Comparison of ENCODE assay signal across 28 mouse cellular contexts in genomic region chr3:102521061-102521460, GRCm38 (mm10). TPM values are rescaled to one million over a fixed set of nuclear protein-coding genes. Genes with fewer than 3 reads are reported as not detected.
DNase-seq lines count a peak whose midpoint lies in the region; ATAC-seq lines count a peak whose summit lies in the region.
"Had no signal": no experiment of that assay in that cellular context is flagged by ENCODE, and none has a peak within 500 bp of the region (broad histone marks: within the 10 kb centered on the region; RNA-seq: fewer than 3 reads in every experiment).

No protein-coding gene starts in this region.

- H3K36me3 ChIP-seq in embryonic facial prominence, embryonic 11.5 days (replicated peaks; ENCODE audit: control insufficient read depth, insufficient read depth, low read depth, low read length) = no peaks in the 10 kb centered on the region
- H3K36me3 ChIP-seq in embryonic facial prominence, embryonic 10.5 days (replicated peaks) = no peaks in the 10 kb centered on the region
- no peaks in the 10 kb centered on the region for H3K36me3 ChIP-seq in embryonic facial prominence, embryonic 12.5 days
- peaks cover 5% of the 10 kb centered on the region; the same call in 1 of the 2 replicates for H3K36me3 ChIP-seq in embryonic facial prominence, embryonic 15.5 days
- no peaks in the 10 kb centered on the region for H3K36me3 ChIP-seq in limb, embryonic 12.5 days
- H3K36me3 ChIP-seq in forebrain, embryonic 14.5 days (ENCODE audit: control insufficient read depth, insufficient read depth, low read length) = no peaks in the 10 kb centered on the region
- H3K36me3 ChIP-seq: forebrain, embryonic 10.5 days; heart, embryonic 12.5 days; heart, embryonic 15.5 days; hindbrain, embryonic 10.5 days; hindbrain, embryonic 13.5 days; intestine, embryonic 15.5 days had no signal

- no peak for DNase-seq in embryonic facial prominence, embryonic 11.5 days (ENCODE audit: low spot score)
- DNase-seq in embryonic facial prominence, embryonic 10.5 days (ENCODE audit: low spot score) = no peak
- DNase-seq in forebrain, embryonic 14.5 days (ENCODE audit: low spot score) = no peak
- no peak for DNase-seq in embryo, embryonic 10.5 days (ENCODE audit: low spot score)
- no peak for DNase-seq in gastrocnemius, adult 18-20 months (ENCODE audit: low spot score)
- DNase-seq: adrenal gland, adult 8-10 months; adrenal gland, postnatal 25 days; cerebellum, adult 11-12 months; cerebellum, adult 8-10 months; cerebellum, postnatal 10 days; cerebellum, postnatal 36 days; forebrain, postnatal 0 days; gastrocnemius, postnatal 25 days; heart, postnatal 10 days; heart, postnatal 36 days had no signal

- ATAC-seq in embryonic facial prominence, embryonic 11.5 days (replicated peaks; ENCODE audit: insufficient number of reproducible peaks, low FRiP score, low TSS enrichment, low read depth) = peak; percentile 69; the same call in 1 of the 2 replicates
- no peak for ATAC-seq in embryonic facial prominence, embryonic 12.5 days (ENCODE audit: insufficient number of reproducible peaks, insufficient read depth, low FRiP score, low TSS enrichment)
- peak; percentile 56 for ATAC-seq in embryonic facial prominence, embryonic 15.5 days (ENCODE audit: insufficient number of reproducible peaks, low FRiP score, low TSS enrichment, low read depth)
- no peak for ATAC-seq in limb, embryonic 12.5 days (ENCODE audit: insufficient number of reproducible peaks, insufficient read depth, low FRiP score, low TSS enrichment, low read depth)
- no peak for ATAC-seq in forebrain, embryonic 14.5 days
- ATAC-seq: activated CD4-positive, CD25-positive, alpha-beta regulatory T cell, adult 4 months; forebrain, embryonic 13.5 days; forebrain, postnatal 0 days; hindbrain, embryonic 16.5 days; intestine, embryonic 15.5 days had no signal

- H3K4me2 ChIP-seq in embryonic facial prominence, embryonic 11.5 days (ENCODE audit: low read depth, low read length) = no peak overlapping the region
- H3K4me2 ChIP-seq in embryonic facial prominence, embryonic 12.5 days (replicated peaks) = no peak overlapping the region
- H3K4me2 ChIP-seq in embryonic facial prominence, embryonic 15.5 days (replicated peaks) = no peak overlapping the region
- H3K4me2 ChIP-seq in limb, embryonic 12.5 days = no peak overlapping the region
- H3K4me2 ChIP-seq in forebrain, embryonic 14.5 days (ENCODE audit: low read length) = no peak overlapping the region
- H3K4me2 ChIP-seq: forebrain, embryonic 13.5 days; heart, embryonic 12.5 days; heart, embryonic 15.5 days; hindbrain, embryonic 13.5 days; intestine, embryonic 15.5 days had no signal

- WGBS in embryonic facial prominence, embryonic 11.5 days = 62% methylated on average over 5 of the region's 5 CpGs
- 62% methylated on average over 5 of the region's 5 CpGs for WGBS in embryonic facial prominence, embryonic 10.5 days
- WGBS in embryonic facial prominence, embryonic 12.5 days = 46% methylated on average over 5 of the region's 5 CpGs
- 38% methylated on average over 5 of the region's 5 CpGs for WGBS in embryonic facial prominence, embryonic 15.5 days
- 48% methylated on average over 5 of the region's 5 CpGs for WGBS in limb, embryonic 12.5 days
- 78% methylated on average over 5 of the region's 5 CpGs for WGBS in forebrain, embryonic 14.5 days

- no peaks in the 10 kb centered on the region for H3K9me3 ChIP-seq in embryonic facial prominence, embryonic 11.5 days (replicated peaks; ENCODE audit: control insufficient read depth, low read length)
- H3K9me3 ChIP-seq in embryonic facial prominence, embryonic 10.5 days = no peaks in the 10 kb centered on the region
- H3K9me3 ChIP-seq in embryonic facial prominence, embryonic 12.5 days = no peaks in the 10 kb centered on the region
- H3K9me3 ChIP-seq in embryonic facial prominence, embryonic 15.5 days (replicated peaks) = no peaks in the 10 kb centered on the region
- H3K9me3 ChIP-seq in limb, embryonic 12.5 days = no peaks in the 10 kb centered on the region
- H3K9me3 ChIP-seq in forebrain, embryonic 14.5 days (replicated peaks; ENCODE audit: control insufficient read depth, low read length) = no peaks in the 10 kb centered on the region
- H3K9me3 ChIP-seq: forebrain, embryonic 10.5 days; forebrain, embryonic 13.5 days; heart, embryonic 12.5 days; heart, embryonic 15.5 days; hindbrain, embryonic 10.5 days; hindbrain, embryonic 13.5 days; intestine, embryonic 15.5 days had no signal

- no peak overlapping the region for H3K9ac ChIP-seq in embryonic facial prominence, embryonic 11.5 days (replicated peaks; ENCODE audit: low read length)
- H3K9ac ChIP-seq in embryonic facial prominence, embryonic 12.5 days = no peak overlapping the region
- no peak overlapping the region for H3K9ac ChIP-seq in embryonic facial prominence, embryonic 15.5 days
- no peak overlapping the region for H3K9ac ChIP-seq in limb, embryonic 12.5 days (replicated peaks)
- no peak overlapping the region for H3K9ac ChIP-seq in forebrain, embryonic 14.5 days (ENCODE audit: low read length)
- H3K9ac ChIP-seq: forebrain, embryonic 13.5 days; forebrain, postnatal 0 days; heart, embryonic 12.5 days; heart, embryonic 15.5 days; hindbrain, embryonic 13.5 days; intestine, embryonic 15.5 days had no signal

- no peak overlapping the region for H3K4me3 ChIP-seq in embryonic facial prominence, embryonic 11.5 days (ENCODE audit: low read depth, low read length)
- H3K4me3 ChIP-seq in embryonic facial prominence, embryonic 10.5 days = no peak overlapping the region
- H3K4me3 ChIP-seq in embryonic facial prominence, embryonic 12.5 days = no peak overlapping the region
- H3K4me3 ChIP-seq in embryonic facial prominence, embryonic 15.5 days (replicated peaks) = no peak overlapping the region
- H3K4me3 ChIP-seq in limb, embryonic 12.5 days (replicated peaks) = no peak overlapping the region
- H3K4me3 ChIP-seq in forebrain, embryonic 14.5 days (ENCODE audit: low read depth, low read length) = no peak overlapping the region
- H3K4me3 ChIP-seq: forebrain, embryonic 10.5 days; forebrain, embryonic 13.5 days; heart, embryonic 12.5 days; heart, embryonic 15.5 days; hindbrain, embryonic 10.5 days; hindbrain, embryonic 13.5 days; intestine, embryonic 15.5 days had no signal

- H3K27me3 ChIP-seq in embryonic facial prominence, embryonic 11.5 days (ENCODE audit: control insufficient read depth, insufficient read depth, low read length) = no peaks in the 10 kb centered on the region
- no peaks in the 10 kb centered on the region for H3K27me3 ChIP-seq in embryonic facial prominence, embryonic 10.5 days (replicated peaks; ENCODE audit: low read depth, poor library complexity, severe bottlenecking)
- H3K27me3 ChIP-seq in embryonic facial prominence, embryonic 12.5 days = no peaks in the 10 kb centered on the region
- H3K27me3 ChIP-seq in embryonic facial prominence, embryonic 15.5 days = no peaks in the 10 kb centered on the region
- no peaks in the 10 kb centered on the region for H3K27me3 ChIP-seq in limb, embryonic 12.5 days
- no peaks in the 10 kb centered on the region for H3K27me3 ChIP-seq in forebrain, embryonic 14.5 days (replicated peaks; ENCODE audit: control insufficient read depth, insufficient read depth, low read length)
- H3K27me3 ChIP-seq: forebrain, embryonic 13.5 days; heart, embryonic 15.5 days; hindbrain, embryonic 13.5 days; intestine, embryonic 15.5 days had no signal

- H3K27ac ChIP-seq in embryonic facial prominence, embryonic 11.5 days (replicated peaks; ENCODE audit: low read depth, low read length) = no peak overlapping the region
- H3K27ac ChIP-seq in embryonic facial prominence, embryonic 10.5 days (replicated peaks) = no peak overlapping the region
- peak overlapping the region; percentile 46; the same call in 1 of the 2 replicates for H3K27ac ChIP-seq in embryonic facial prominence, embryonic 12.5 days
- no peak overlapping the region for H3K27ac ChIP-seq in embryonic facial prominence, embryonic 15.5 days (replicated peaks)
- H3K27ac ChIP-seq in limb, embryonic 12.5 days = peak overlapping the region; percentile 53; the same call in 1 of the 2 replicates
- no peak overlapping the region for H3K27ac ChIP-seq in forebrain, embryonic 14.5 days (ENCODE audit: low read depth, low read length)
- H3K27ac ChIP-seq: forebrain, embryonic 10.5 days; forebrain, embryonic 13.5 days; heart, embryonic 15.5 days; hindbrain, embryonic 10.5 days; hindbrain, embryonic 13.5 days; intestine, embryonic 15.5 days had no signal

- no peaks in the 10 kb centered on the region for H3K4me1 ChIP-seq in embryonic facial prominence, embryonic 11.5 days (ENCODE audit: control insufficient read depth, insufficient read depth, low read length)
- H3K4me1 ChIP-seq in embryonic facial prominence, embryonic 10.5 days = peaks cover 25% of the 10 kb centered on the region
- peaks cover 21% of the 10 kb centered on the region for H3K4me1 ChIP-seq in embryonic facial prominence, embryonic 12.5 days
- H3K4me1 ChIP-seq in embryonic facial prominence, embryonic 15.5 days = peaks cover 25% of the 10 kb centered on the region
- H3K4me1 ChIP-seq in limb, embryonic 12.5 days (replicated peaks) = peaks cover 23% of the 10 kb centered on the region
- no peaks in the 10 kb centered on the region for H3K4me1 ChIP-seq in forebrain, embryonic 14.5 days (ENCODE audit: control insufficient read depth, insufficient read depth, low read length)
- H3K4me1 ChIP-seq: forebrain, embryonic 10.5 days; forebrain, embryonic 13.5 days; hindbrain, embryonic 10.5 days; hindbrain, embryonic 13.5 days; intestine, embryonic 15.5 days had no signal

RNA-seq across cellular contexts. Expression of gene Ngf, which starts 51.3 kb away (rescaled TPM):
- polyA plus RNA-seq in embryonic facial prominence, embryonic 11.5 days (2014; fragmentation: Nextera tagmentation; extraction: Ambion mirVana) = 4.6 and 4.9 TPM in 2 replicates
- polyA plus RNA-seq in embryonic facial prominence, embryonic 10.5 days (2016; fragmentation: Nextera tagmentation; extraction: Ambion mirVana) = 1.4 and 2.3 TPM in 2 replicates
- 6.7 and 12.4 TPM in 2 replicates for polyA plus RNA-seq in embryonic facial prominence, embryonic 12.5 days (2016; fragmentation: Nextera tagmentation; extraction: Ambion mirVana)
- 8.3 and 9.7 TPM in 2 replicates for polyA plus RNA-seq in embryonic facial prominence, embryonic 15.5 days (2015; fragmentation: Nextera tagmentation; extraction: Ambion mirVana)
- polyA plus RNA-seq in limb, embryonic 12.5 days (2016; fragmentation: Nextera tagmentation; extraction: Ambion mirVana) = 6.3 and 7.2 TPM in 2 replicates
- polyA plus RNA-seq in forebrain, embryonic 14.5 days (2014; fragmentation: Nextera tagmentation; extraction: Ambion mirVana) = 1.5 and 1.9 TPM in 2 replicates
- under 1 TPM; 0.52 to 0.68 TPM for total RNA-seq in gastrocnemius, adult 18-20 months (2021)
- total RNA-seq: granulocyte monocyte progenitor cell, adult 5-6 weeks had no signal
- polyA plus RNA-seq: activated CD4-positive, CD25-positive, alpha-beta regulatory T cell, adult 4 months had no signal

Comparison
In these comparisons a context has a peak if more than half of its experiments do, and no peak if none do; other contexts are left out.
1. ATAC-seq: peak in embryonic facial prominence, embryonic 11.5 days (single experiment) and embryonic facial prominence, embryonic 15.5 days (single experiment); none in embryonic facial prominence, embryonic 12.5 days (single experiment), limb, embryonic 12.5 days (single experiment) and forebrain, embryonic 14.5 days (single experiment).
2. H3K27ac ChIP-seq: peak in embryonic facial prominence, embryonic 12.5 days (single experiment) and limb, embryonic 12.5 days (single experiment); none in embryonic facial prominence, embryonic 11.5 days (single experiment), embryonic facial prominence, embryonic 10.5 days (single experiment), embryonic facial prominence, embryonic 15.5 days (single experiment) and forebrain, embryonic 14.5 days (single experiment).